Mouse (Mus musculus): ENCODE measurements at regions not wholly inside any gene's neighbourhood (a gene's known extent, or its start where the extent isn't known, plus 50 kb on each side); places are given as distances from the start of the nearest gene placed in this dataset.

DNA sequence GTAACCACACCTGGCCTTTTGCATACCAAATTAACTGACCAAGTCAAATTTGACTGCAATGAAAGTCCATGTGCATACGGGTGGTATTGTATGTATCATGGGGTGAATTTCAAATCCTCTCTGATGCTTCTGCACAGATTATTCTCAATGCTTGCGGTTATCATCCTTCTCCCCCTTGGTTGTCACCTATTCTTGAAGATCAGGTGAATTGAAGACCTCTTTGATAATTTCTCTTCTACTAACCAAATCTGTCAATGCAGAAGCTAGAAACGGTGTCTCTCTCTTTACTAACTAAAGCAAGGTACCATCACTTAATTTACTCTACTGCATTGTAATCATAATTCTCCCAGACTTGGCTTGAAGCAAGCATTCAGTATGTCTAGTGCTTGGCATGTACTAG, 235.7 kb upstream of the Plscr5 start:
- no peak for TF ChIP-seq MAX (IDR thresholded peaks at IDR 0.05; ENCODE audit: low read depth)
- TF ChIP-seq MYOG (IDR thresholded peaks at IDR 0.05; ENCODE audit: control insufficient read depth in 1 of 3, insufficient read depth in 1 of 3, insufficient read length in 2 of 3, low read depth in 2 of 3), result no peak
- no peak for TF ChIP-seq E2F4 (IDR thresholded peaks at IDR 0.05; ENCODE audit: insufficient read depth)
- no peak for TF ChIP-seq USF1 (IDR thresholded peaks at IDR 0.05; ENCODE audit: low read depth)
- TF ChIP-seq TCF3 (IDR thresholded peaks at IDR 0.05; ENCODE audit: insufficient read length, low read depth), result no peak
- TF ChIP-seq REST (IDR thresholded peaks at IDR 0.05; ENCODE audit: insufficient read depth, insufficient read length), result no peak
- TF ChIP-seq SRF (IDR thresholded peaks at IDR 0.05; ENCODE audit: control insufficient read depth, insufficient read length, low read depth), result no peak
- TF ChIP-seq CEBPB (IDR thresholded peaks at IDR 0.05; ENCODE audit: insufficient read depth, poor library complexity, severe bottlenecking), result no peak
- TF ChIP-seq POLR2AphosphoS2 (IDR thresholded peaks at IDR 0.05; ENCODE audit: insufficient read length, low read depth), result no peak

DNA sequence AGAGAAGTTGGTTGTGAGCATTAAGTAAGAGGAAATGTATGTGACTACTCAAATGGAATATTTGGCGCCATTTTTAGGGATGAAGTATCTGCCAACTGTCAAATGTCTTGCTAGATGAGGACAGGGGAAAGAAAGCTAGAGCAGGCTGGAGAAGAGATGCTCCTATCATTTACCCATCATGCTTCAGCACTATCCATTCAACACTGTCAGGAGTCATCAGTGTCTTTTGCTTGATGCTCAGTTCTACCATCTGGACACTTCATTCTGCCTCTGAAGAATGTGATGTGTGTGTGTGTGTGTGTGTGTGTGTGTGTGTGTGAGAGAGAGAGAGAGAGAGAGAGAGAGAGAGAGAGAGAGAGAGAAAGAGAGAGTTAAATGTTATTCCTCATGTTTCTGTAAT, 244.0 kb upstream of the Plscr5 start:
- no peaks in the 10 kb centered on the region for H3K79me2 ChIP-seq (ENCODE audit: control insufficient read depth, insufficient read depth)
- no peaks in the 10 kb centered on the region for H3K36me3 ChIP-seq (ENCODE audit: control insufficient read depth, insufficient read depth)
- H3K4me3 ChIP-seq, result no peak overlapping the region
- H3K4me2 ChIP-seq (ENCODE audit: low read depth), result no peak overlapping the region
- H3ac ChIP-seq (ENCODE audit: control insufficient read depth, insufficient read length), result no peak overlapping the region
- TF ChIP-seq E2F4 (IDR thresholded peaks at IDR 0.05; ENCODE audit: insufficient read depth) (no peak), MAX (IDR thresholded peaks at IDR 0.05; ENCODE audit: low read depth) (no peak), MYOD1 (IDR thresholded peaks at IDR 0.05; ENCODE audit: control insufficient read depth in 1 of 3, insufficient read length in 2 of 3, low read depth in 2 of 3) (no peak), SRF (IDR thresholded peaks at IDR 0.05; ENCODE audit: control insufficient read depth, insufficient read length, low read depth) (no peak), POLR2AphosphoS2 (IDR thresholded peaks at IDR 0.05; ENCODE audit: insufficient read length, low read depth) (no peak), POLR2A (IDR thresholded peaks at IDR 0.05; ENCODE audit: insufficient read length, low read depth) (no peak), MYOG (IDR thresholded peaks at IDR 0.05; ENCODE audit: control insufficient read depth in 1 of 3, insufficient read depth in 1 of 3, insufficient read length in 2 of 3, low read depth in 2 of 3) (no peak), TCF12 (IDR thresholded peaks at IDR 0.05; ENCODE audit: insufficient read depth, poor library complexity, severe bottlenecking) (no peak), TCF3 (IDR thresholded peaks at IDR 0.05; ENCODE audit: insufficient read length, low read depth) (no peak), USF1 (IDR thresholded peaks at IDR 0.05; ENCODE audit: low read depth) (no peak), CEBPB (IDR thresholded peaks at IDR 0.05; ENCODE audit: insufficient read depth, poor library complexity, severe bottlenecking) (no peak), REST (IDR thresholded peaks at IDR 0.05; ENCODE audit: insufficient read depth, insufficient read length) (no peak)
- H3K27me3 ChIP-seq (ENCODE audit: control insufficient read depth, insufficient read depth, insufficient read length), result no peaks in the 10 kb centered on the region

More for the DNA sequence above, 235.7 kb upstream of the Plscr5 start:
- H3K36me3 ChIP-seq (ENCODE audit: control insufficient read depth, insufficient read depth), result no peaks in the 10 kb centered on the region
- H3K27me3 ChIP-seq (ENCODE audit: control insufficient read depth, insufficient read depth, insufficient read length), result no peaks in the 10 kb centered on the region
- H3K79me2 ChIP-seq (ENCODE audit: control insufficient read depth, insufficient read depth), result no peaks in the 10 kb centered on the region
- H3K4me2 ChIP-seq (ENCODE audit: low read depth), result no peak overlapping the region
- no peak overlapping the region for H3ac ChIP-seq (ENCODE audit: control insufficient read depth, insufficient read length)
- no peak overlapping the region for H3K4me3 ChIP-seq

DNA sequence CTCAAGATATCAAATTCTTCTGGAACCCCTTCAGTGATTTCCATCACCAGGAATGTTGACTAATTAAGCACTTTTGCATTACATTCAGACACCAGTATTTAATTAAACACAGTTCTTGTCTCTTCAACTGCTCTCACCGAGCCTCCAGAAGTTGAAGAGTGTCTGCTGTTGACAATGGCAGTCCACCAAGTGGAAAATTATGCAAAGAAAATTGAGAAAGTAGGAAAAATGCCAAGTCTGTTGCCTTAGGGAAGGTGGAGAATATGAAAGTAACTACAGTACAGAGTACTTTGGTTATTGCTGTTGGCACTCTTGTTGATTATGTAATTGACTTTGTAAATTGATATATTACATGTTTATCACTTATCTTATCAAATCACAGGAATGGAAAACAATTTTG, 250.7 kb upstream of the Plscr5 start:
- Histone ChIP-seq H3K4me2 (ENCODE audit: low read depth) (no peak overlapping the region), H3K36me3 (ENCODE audit: control insufficient read depth, insufficient read depth) (no peaks in the 10 kb centered on the region), H3ac (ENCODE audit: control insufficient read depth, insufficient read length) (no peak overlapping the region), H3K4me3 (no peak overlapping the region), H3K79me2 (ENCODE audit: control insufficient read depth, insufficient read depth) (no peaks in the 10 kb centered on the region), H3K27me3 (ENCODE audit: control insufficient read depth, insufficient read depth, insufficient read length) (no peaks in the 10 kb centered on the region)
- TF ChIP-seq TCF3 (IDR thresholded peaks at IDR 0.05; ENCODE audit: insufficient read length, low read depth) (no peak), REST (IDR thresholded peaks at IDR 0.05; ENCODE audit: insufficient read depth, insufficient read length) (no peak), MAX (IDR thresholded peaks at IDR 0.05; ENCODE audit: low read depth) (no peak), POLR2A (IDR thresholded peaks at IDR 0.05; ENCODE audit: insufficient read length, low read depth) (no peak), MYOG (IDR thresholded peaks at IDR 0.05; ENCODE audit: control insufficient read depth in 1 of 3, insufficient read depth in 1 of 3, insufficient read length in 2 of 3, low read depth in 2 of 3) (no peak), USF1 (IDR thresholded peaks at IDR 0.05; ENCODE audit: low read depth) (no peak), E2F4 (IDR thresholded peaks at IDR 0.05; ENCODE audit: insufficient read depth) (no peak), POLR2AphosphoS2 (IDR thresholded peaks at IDR 0.05; ENCODE audit: insufficient read length, low read depth) (no peak)

DNA sequence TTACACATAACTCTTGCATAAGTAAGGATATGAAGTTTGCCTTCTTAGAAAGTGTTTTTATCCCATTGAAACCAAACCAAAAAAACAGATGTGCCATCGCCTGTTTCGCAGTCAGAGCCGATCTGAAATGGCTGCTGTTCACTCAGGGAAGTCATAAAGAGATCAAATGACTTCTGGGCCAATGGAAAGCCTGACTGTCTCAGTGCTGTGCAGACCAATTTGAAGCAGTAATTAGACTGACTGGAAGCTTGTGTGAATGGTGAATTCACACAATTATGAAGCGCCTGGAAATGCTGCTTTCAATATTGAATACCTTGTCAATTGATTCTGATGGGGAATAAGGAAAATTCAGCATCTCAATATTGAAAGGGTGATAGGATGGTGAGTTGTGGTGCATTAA, 254.0 kb upstream of the Plscr5 start:
- no peaks in the 10 kb centered on the region for H3K27me3 ChIP-seq (ENCODE audit: control insufficient read depth, insufficient read depth, insufficient read length)
- H3K36me3 ChIP-seq (ENCODE audit: control insufficient read depth, insufficient read depth), result no peaks in the 10 kb centered on the region
- no peak overlapping the region for H3K4me2 ChIP-seq (ENCODE audit: low read depth)
- TF ChIP-seq REST (IDR thresholded peaks at IDR 0.05; ENCODE audit: insufficient read depth, insufficient read length) (no peak), POLR2A (IDR thresholded peaks at IDR 0.05; ENCODE audit: insufficient read length, low read depth) (no peak), TCF12 (IDR thresholded peaks at IDR 0.05; ENCODE audit: insufficient read depth, poor library complexity, severe bottlenecking) (no peak), MYOD1 (IDR thresholded peaks at IDR 0.05; ENCODE audit: control insufficient read depth in 1 of 3, insufficient read length in 2 of 3, low read depth in 2 of 3) (no peak), MAX (IDR thresholded peaks at IDR 0.05; ENCODE audit: low read depth) (no peak), USF1 (IDR thresholded peaks at IDR 0.05; ENCODE audit: low read depth) (no peak), CEBPB (IDR thresholded peaks at IDR 0.05; ENCODE audit: insufficient read depth, poor library complexity, severe bottlenecking) (no peak), E2F4 (IDR thresholded peaks at IDR 0.05; ENCODE audit: insufficient read depth) (no peak), POLR2AphosphoS2 (IDR thresholded peaks at IDR 0.05; ENCODE audit: insufficient read length, low read depth) (no peak), TCF3 (IDR thresholded peaks at IDR 0.05; ENCODE audit: insufficient read length, low read depth) (no peak), MYOG (IDR thresholded peaks at IDR 0.05; ENCODE audit: control insufficient read depth in 1 of 3, insufficient read depth in 1 of 3, insufficient read length in 2 of 3, low read depth in 2 of 3) (no peak), SRF (IDR thresholded peaks at IDR 0.05; ENCODE audit: control insufficient read depth, insufficient read length, low read depth) (no peak)
- H3K79me2 ChIP-seq (ENCODE audit: control insufficient read depth, insufficient read depth), result no peaks in the 10 kb centered on the region
- H3K4me3 ChIP-seq, result no peak overlapping the region
- H3ac ChIP-seq (ENCODE audit: control insufficient read depth, insufficient read length), result no peak overlapping the region

DNA sequence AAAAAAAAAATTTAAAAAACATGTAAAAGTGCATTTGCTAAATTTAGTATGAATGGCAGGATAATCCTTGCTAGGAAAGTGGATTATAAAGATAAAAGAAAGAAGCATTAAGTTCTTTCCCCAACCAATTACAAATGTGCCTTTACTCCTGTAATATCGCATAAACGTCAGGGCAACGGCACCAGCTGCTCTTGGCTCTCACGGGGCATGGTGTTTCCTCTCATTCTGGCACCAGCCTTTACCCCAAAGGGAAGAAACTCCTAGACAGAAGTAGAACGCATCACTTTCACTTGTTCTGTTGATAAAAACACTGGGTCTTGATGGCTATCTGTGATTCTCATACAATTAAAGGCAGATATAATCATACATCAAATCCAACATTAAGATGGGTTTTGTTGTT, 288.7 kb upstream of the Plscr5 start:
- TF ChIP-seq TCF12 (IDR thresholded peaks at IDR 0.05; ENCODE audit: insufficient read depth, poor library complexity, severe bottlenecking) (no peak), TCF3 (IDR thresholded peaks at IDR 0.05; ENCODE audit: insufficient read length, low read depth) (no peak), USF1 (IDR thresholded peaks at IDR 0.05; ENCODE audit: low read depth) (no peak), E2F4 (IDR thresholded peaks at IDR 0.05; ENCODE audit: insufficient read depth) (no peak), MAX (IDR thresholded peaks at IDR 0.05; ENCODE audit: low read depth) (no peak), MYOG (IDR thresholded peaks at IDR 0.05; ENCODE audit: control insufficient read depth in 1 of 3, insufficient read depth in 1 of 3, insufficient read length in 2 of 3, low read depth in 2 of 3) (no peak), MYOD1 (IDR thresholded peaks at IDR 0.05; ENCODE audit: control insufficient read depth in 1 of 3, insufficient read length in 2 of 3, low read depth in 2 of 3) (no peak), POLR2AphosphoS2 (IDR thresholded peaks at IDR 0.05; ENCODE audit: insufficient read length, low read depth) (no peak), CEBPB (IDR thresholded peaks at IDR 0.05; ENCODE audit: insufficient read depth, poor library complexity, severe bottlenecking) (no peak), REST (IDR thresholded peaks at IDR 0.05; ENCODE audit: insufficient read depth, insufficient read length) (no peak), POLR2A (IDR thresholded peaks at IDR 0.05; ENCODE audit: insufficient read length, low read depth) (no peak), SRF (IDR thresholded peaks at IDR 0.05; ENCODE audit: control insufficient read depth, insufficient read length, low read depth) (no peak)
- Histone ChIP-seq H3K79me2 (ENCODE audit: control insufficient read depth, insufficient read depth) (no peaks in the 10 kb centered on the region), H3ac (ENCODE audit: control insufficient read depth, insufficient read length) (no peak overlapping the region), H3K27me3 (ENCODE audit: control insufficient read depth, insufficient read depth, insufficient read length) (no peaks in the 10 kb centered on the region), H3K4me2 (ENCODE audit: low read depth) (no peak overlapping the region), H3K36me3 (ENCODE audit: control insufficient read depth, insufficient read depth) (no peaks in the 10 kb centered on the region), H3K4me3 (no peak overlapping the region)
